Mouse (Mus musculus) G1E (cell line): ENCODE data around the gene Gm16223. TPM values are rescaled to one million over a fixed set of nuclear protein-coding genes. Genes with fewer than 3 reads are reported as not detected.

Experiments
- ATAC-seq: 2 replicates; pipeline ENCODE4 v1.8.0; 2016; ENCODE audit warnings: mild to moderate bottlenecking; ENCODE audit not compliant: insufficient number of reproducible peaks, poor library complexity, low FRiP score, severe bottlenecking; ENCODE audit errors: extremely low read depth
- DNase-seq: peaks from one replicate; pipeline ENCODE4 v3.0.0; 2012; ENCODE audit warnings: low spot score
- H3K27me3 ChIP-seq: 2 replicates; pipeline ENCODE4 v1.6.1; 2012; ENCODE audit warnings: mild to moderate bottlenecking, low read length, inconsistent platforms; ENCODE audit not compliant: insufficient read depth
- H3K36me3 ChIP-seq: replicated peaks from 2 replicates; pipeline ENCODE3; 2012; ENCODE audit warnings: mild to moderate bottlenecking, inconsistent platforms
- H3K4me1 ChIP-seq: 2 replicates; pipeline ENCODE4 v1.6.1; 2012; ENCODE audit warnings: low read depth, low read length, inconsistent platforms, mixed read lengths; ENCODE audit not compliant: insufficient read depth
- H3K4me3 ChIP-seq: 2 replicates; pipeline ENCODE4 v1.5.1; 2012; ENCODE audit warnings: low read depth, mild to moderate bottlenecking, inconsistent platforms, low read length, moderate library complexity, mixed read lengths
- H3K9me3 ChIP-seq: replicated peaks from 2 replicates; pipeline ENCODE4 v1.6.1; 2012; ENCODE audit warnings: inconsistent platforms
- CTCF ChIP-seq: IDR thresholded peaks from 2 replicates; pipeline ENCODE4 v1.5.1; 2012; ENCODE audit warnings: low read depth, low read length, inconsistent platforms, mixed read lengths
- GATA1 ChIP-seq: IDR thresholded peaks from 2 replicates; pipeline ENCODE4 v1.6.1; 2012; ENCODE audit warnings: borderline replicate concordance, low read length, inconsistent platforms, mixed read lengths
- GATA2 ChIP-seq: IDR thresholded peaks from 2 replicates; pipeline ENCODE4 v1.6.1; 2012; ENCODE audit warnings: low read depth, low read length, inconsistent platforms, borderline replicate concordance
- POLR2AphosphoS5 ChIP-seq: IDR thresholded peaks from 2 replicates; pipeline ENCODE4 v1.6.1; 2012; ENCODE audit warnings: low read depth, low read length, inconsistent platforms; ENCODE audit not compliant: insufficient replicate concordance
- TAL1 ChIP-seq: conservative IDR thresholded peaks from 2 replicates; pipeline ENCODE4 v1.6.1; 2012; ENCODE audit warnings: low read depth, low read length, inconsistent platforms, mixed read lengths
- polyA plus RNA-seq: library from polyadenylated mRNA; stranded (reverse); fragments of >175 nt; gene quantifications from 2 replicates; pipeline ENCODE4 v1.2.3, GENCODE M21; 2012
- total RNA-seq, 2 experiments: library from RNA; stranded (forward) in 1 of 2; stranded (reverse) in 1 of 2; fragments of 200-1000 nt in 1 of 2; fragments of >200 nt in 1 of 2; fragmentation: Nextera tagmentation in 1 of 2; gene quantifications; 2 replicates each; pipeline ENCODE4 v1.2.3; 2014 to 2017

Gene Gm16223
- total and polyA plus RNA-seq, 3 experiments, result 0.05 TPM; not detected in 2

- ATAC-seq (no peak), DNase-seq (no peak)
- no peaks in the 10 kb centered on the region for H3K9me3 ChIP-seq
- no peak for TF ChIP-seq TAL1
- TF ChIP-seq GATA2, result no peak
- TF ChIP-seq CTCF, result no peak
- H3K4me3 ChIP-seq, result no peak overlapping the region
- H3K27me3 ChIP-seq, result no peaks in the 10 kb centered on the region
- no peaks in the 10 kb centered on the region for H3K4me1 ChIP-seq
- H3K36me3 ChIP-seq, result no peaks in the 10 kb centered on the region
Measured at GRCm38 (mm10) chr5:42065090-42065489, 2.7 kb upstream of the Gm16223 start.

GRCm38 (mm10) chr5:42067075-42067474, 685 bp upstream of the Gm16223 start:
- ATAC-seq (no peak), DNase-seq (no peak)
- Histone ChIP-seq H3K36me3 (no peaks in the 10 kb centered on the region), H3K4me1 (no peaks in the 10 kb centered on the region), H3K9me3 (no peaks in the 10 kb centered on the region), H3K27me3 (no peaks in the 10 kb centered on the region), H3K4me3 (no peak overlapping the region)
- TF ChIP-seq TAL1, result no peak
- TF ChIP-seq GATA2, result no peak
- TF ChIP-seq CTCF, result no peak
- no peak for TF ChIP-seq POLR2AphosphoS5
- no peak for TF ChIP-seq GATA1

GRCm38 (mm10) chr5:42068188-42068579, 424 bp downstream of the Gm16223 start:
- H3K4me3 ChIP-seq, result no peak overlapping the region
- H3K27me3 ChIP-seq, result no peaks in the 10 kb centered on the region
- TF ChIP-seq GATA2 (no peak), POLR2AphosphoS5 (no peak), GATA1 (no peak), TAL1 (no peak), CTCF (no peak)
- no peaks in the 10 kb centered on the region for H3K36me3 ChIP-seq
- H3K9me3 ChIP-seq, result no peaks in the 10 kb centered on the region
- DNase-seq, result no peak
- no peaks in the 10 kb centered on the region for H3K4me1 ChIP-seq
- no peak for ATAC-seq

- H3K4me3 ChIP-seq, result no peak overlapping the region
- ATAC-seq (no peak), DNase-seq (no peak)
- H3K4me1 ChIP-seq, result no peaks in the 10 kb centered on the region
- TF ChIP-seq GATA1 (no peak), CTCF (no peak), TAL1 (no peak)
- no peaks in the 10 kb centered on the region for H3K36me3 ChIP-seq
- H3K9me3 ChIP-seq, result no peaks in the 10 kb centered on the region
- no peaks in the 10 kb centered on the region for H3K27me3 ChIP-seq
Measured at GRCm38 (mm10) chr5:42116586-42117346, 49.0 kb downstream of the Gm16223 start.

GRCm38 (mm10) chr5:42125562-42125961, 57.8 kb downstream of the Gm16223 start:
- ATAC-seq, result no peak
- DNase-seq, result no peak
- H3K9me3 ChIP-seq, result no peaks in the 10 kb centered on the region
- H3K4me1 ChIP-seq, result no peaks in the 10 kb centered on the region
- no peaks in the 10 kb centered on the region for H3K36me3 ChIP-seq
- H3K27me3 ChIP-seq, result no peaks in the 10 kb centered on the region
- no peak for TF ChIP-seq TAL1
- no peak for TF ChIP-seq GATA1
- no peak for TF ChIP-seq CTCF
- TF ChIP-seq POLR2AphosphoS5, result no peak
- no peak for TF ChIP-seq GATA2
- H3K4me3 ChIP-seq, result no peak overlapping the region

GRCm38 (mm10) chr5:42155626-42156025, 87.9 kb downstream of the Gm16223 start:
- Histone ChIP-seq H3K9me3 (no peaks in the 10 kb centered on the region), H3K4me3 (no peak overlapping the region), H3K27me3 (no peaks in the 10 kb centered on the region), H3K36me3 (no peaks in the 10 kb centered on the region), H3K4me1 (no peaks in the 10 kb centered on the region)
- no peak for ATAC-seq
- no peak for DNase-seq
- TF ChIP-seq TAL1 (no peak), GATA2 (no peak), POLR2AphosphoS5 (no peak), GATA1 (no peak), CTCF (no peak)

- ATAC-seq (no peak), DNase-seq (no peak)
- Histone ChIP-seq H3K9me3 (no peaks in the 10 kb centered on the region), H3K4me1 (no peaks in the 10 kb centered on the region), H3K27me3 (no peaks in the 10 kb centered on the region), H3K4me3 (no peak overlapping the region), H3K36me3 (no peaks in the 10 kb centered on the region)
- TF ChIP-seq TAL1 (no peak), CTCF (no peak), POLR2AphosphoS5 (no peak), GATA1 (no peak), GATA2 (no peak)
Measured at GRCm38 (mm10) chr5:42164731-42165130, 97.0 kb downstream of the Gm16223 start.
